Mouse (Mus musculus) left cerebral cortex, adult 11 months (tissue): ENCODE measurements around the gene Cep295.
"Not testable (repeated sequence)": the region's sequence is repeated elsewhere in the genome, so short reads cannot be mapped to it uniquely, and the experiment has no call there.

Experiments
- DNase-seq: peaks from one replicate; pipeline ENCODE4 v3.0.0; 2022; ENCODE audit warnings: low spot score

The Cep295 gene

DNA sequence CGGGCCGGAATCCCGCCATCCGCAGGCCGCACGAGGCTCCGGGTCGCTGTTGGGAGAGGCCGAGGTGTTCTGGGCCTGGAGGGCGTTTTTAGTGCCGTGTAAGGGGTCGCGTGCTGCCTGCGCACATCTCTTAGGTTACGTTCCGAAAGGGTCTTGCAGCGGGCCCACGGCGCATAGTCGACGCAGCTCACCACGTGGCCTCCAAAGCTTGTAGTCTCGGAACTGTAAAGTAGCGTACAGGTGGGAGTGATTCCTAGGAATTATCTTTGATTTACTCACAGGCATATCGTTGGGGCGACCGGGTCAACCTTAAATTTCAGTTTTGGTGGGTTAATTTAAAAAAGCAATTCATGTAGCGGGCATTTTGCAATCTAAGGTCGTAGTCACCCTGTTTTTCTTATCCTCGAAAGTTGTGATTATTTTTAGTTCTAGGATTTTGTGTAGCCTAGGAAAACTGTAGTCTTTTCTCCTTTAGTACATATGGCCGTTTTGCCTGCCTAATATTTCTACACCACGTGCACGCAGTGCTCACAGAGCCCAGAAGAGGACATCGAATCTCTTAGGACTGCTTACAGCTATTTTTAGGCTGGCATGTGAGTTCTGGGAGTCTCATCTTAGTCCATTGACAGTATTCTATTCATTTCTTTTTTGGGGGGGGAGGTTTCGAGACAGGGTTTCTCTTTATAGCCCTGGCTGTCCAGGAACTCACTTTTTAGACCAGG is 51.0 kb downstream of the Cep295 start, which contains the start of gene 4931406C07Rik:
TSS of gene 4931406C07Rik (minus strand) at position 51 of the 722 bp plus-strand sequence.
- DNase-seq, result no peak

DNA sequence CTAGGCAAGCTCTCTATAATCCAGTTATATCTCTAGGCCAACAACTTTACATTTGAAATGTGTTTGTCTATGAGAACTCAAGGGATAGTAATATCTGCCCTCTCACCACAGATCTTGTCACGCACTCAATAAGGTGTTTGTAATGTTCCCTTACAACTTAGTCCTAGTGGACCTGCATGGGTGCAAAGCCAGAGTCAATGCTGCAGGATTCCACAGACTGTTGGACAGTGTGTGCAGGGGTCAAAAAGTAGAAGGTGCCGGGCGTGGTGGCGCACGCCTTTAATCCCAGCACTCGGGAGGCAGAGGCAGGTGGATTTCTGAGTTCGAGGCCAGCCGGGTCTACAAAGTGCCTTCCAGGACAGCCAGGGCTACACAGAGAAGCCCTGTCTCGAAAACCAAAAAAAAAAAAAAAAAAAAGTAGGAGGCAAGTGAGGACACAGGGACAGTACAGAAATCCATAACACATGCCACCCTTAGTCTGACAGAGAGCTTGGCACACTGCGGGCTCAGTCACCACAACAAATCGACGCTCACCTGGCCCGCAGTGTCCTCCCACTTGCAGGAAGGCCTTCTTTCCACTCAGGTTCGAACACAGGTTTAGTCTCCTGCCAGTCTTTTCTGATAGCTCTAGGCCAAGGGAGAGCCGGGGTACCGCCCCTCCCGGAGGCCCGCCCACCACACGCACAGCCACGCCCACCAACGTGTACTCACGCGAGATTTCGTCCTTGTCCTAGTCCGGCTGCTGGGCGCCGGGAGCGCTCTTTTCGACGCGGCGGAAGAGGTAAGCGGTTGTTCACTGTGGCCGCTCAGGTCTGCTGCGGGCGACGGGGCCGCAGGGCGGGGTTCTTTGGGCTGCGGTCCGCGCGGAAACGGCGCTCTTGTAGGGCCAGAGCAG is 51.8 kb downstream of the Cep295 start, which contains the start of gene Taf1d:
TSS of gene Taf1d (plus strand) at position 712 of the 895 bp plus-strand sequence.
- DNase-seq, result peak; percentile 93

DNA sequence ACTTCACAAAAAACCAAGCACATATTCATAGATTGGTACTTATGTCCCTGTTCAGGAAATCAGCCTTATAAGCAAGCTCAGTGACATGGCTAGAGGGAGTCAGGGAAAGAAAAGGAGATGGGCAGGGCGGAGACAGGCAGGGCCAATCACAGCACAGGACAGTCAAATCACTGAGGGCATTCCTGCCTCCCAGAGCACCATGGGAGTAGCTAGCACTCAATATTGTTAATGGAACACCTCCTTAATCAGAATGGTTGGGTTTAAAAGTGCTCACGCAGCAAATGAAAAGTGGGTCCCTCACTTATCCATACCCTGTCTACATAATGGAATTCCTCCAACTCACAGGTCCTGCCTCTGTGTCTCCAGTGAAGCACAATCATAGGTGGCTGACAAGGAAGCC is 54.7 kb downstream of the Cep295 start:
- DNase-seq, result no peak

DNA sequence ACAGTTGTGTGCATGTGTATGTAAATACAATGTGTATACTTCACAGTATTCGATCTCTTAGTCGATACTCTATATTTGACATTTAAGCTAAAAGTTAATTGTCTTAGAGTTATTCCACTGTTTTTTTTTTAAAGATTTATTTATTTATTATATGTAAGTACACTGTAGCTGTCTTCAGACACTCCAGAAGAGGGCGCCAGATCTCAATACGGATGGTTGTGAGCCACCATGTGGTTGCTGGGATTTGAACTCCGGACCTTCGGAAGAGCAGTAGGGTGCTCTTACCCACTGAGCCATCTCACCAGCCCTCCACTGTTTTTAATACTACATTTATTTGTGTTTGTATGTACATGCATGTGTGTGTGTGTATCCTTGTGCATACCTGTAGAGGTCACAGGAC is 55.6 kb downstream of the Cep295 start:
- DNase-seq, result not testable (repeated sequence)

DNA sequence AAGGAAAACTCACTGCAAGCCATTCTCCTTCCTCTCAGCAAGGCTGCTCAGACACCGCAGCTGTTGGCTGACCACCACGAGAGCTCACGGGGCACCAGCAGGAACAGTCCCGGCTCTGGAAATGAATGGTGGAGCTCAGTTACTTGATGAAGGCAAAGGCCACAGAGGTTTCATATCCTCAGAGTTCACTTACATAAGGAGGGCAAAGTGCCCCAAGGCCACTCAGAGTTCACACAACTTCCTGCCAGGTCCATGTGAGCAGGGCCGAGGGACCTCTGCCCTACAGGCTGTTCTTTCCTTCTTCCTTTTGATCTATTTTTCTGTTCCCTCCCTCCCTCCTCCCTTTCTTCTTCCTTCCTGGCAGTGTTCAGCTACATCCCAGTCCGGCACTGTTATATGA is 56.2 kb downstream of the Cep295 start:
- DNase-seq, result no peak

DNA sequence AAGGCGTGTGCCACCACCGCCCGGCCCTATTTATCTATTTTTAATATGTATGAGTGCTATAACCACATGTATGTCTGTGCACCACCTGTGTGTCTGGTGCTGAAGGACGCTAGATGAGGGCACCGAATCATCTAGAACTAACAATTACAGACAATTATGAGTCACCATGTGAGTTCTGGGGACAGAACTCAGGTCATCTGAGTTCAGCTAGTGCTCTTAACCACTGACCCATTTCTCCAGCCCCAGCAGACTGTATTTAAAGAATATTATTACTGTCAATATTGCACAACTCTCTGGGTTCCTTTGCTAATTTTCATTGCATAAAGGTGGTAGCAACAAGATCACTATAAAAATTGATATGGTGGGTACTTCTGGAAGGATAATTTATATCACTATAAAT is 57.5 kb downstream of the Cep295 start:
- no peak for DNase-seq

DNA sequence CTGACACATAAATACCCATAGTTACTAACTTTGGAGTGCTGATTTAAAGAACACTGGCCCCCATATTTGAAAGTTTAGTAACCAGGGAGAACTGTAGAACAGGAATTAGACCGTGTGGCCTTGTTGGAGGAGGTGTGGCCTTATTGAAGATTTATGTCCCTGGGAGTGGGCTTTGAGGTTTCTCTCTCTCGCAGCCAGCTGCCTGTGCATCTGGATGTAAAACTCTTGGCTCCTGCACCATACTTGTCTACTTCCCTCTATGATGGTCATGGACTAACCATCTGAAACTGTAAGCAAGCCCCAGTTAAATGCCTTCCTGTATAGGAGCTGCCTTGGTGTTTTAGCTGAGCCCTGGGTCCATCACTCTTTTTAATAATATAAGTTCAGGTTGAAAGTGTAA is 59.1 kb downstream of the Cep295 start:
- DNase-seq, result no peak

DNA sequence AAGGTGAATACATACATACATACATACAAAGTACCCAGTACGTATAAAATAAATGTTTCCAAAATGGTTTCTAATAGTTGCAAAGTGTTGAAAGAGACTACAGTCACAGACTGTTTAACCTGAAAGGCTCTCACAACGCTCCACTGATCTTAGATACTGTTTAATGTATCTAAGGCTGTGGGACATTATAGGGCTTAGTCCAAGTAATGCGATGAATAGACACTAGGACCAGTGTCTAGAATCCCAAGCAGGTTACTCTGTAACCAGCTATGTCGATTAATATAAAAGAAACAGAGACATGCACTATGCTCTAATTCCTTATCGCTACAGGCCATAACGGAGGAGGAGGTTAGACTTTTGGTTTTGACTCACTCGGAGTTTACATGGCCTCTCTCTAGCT is 60.5 kb downstream of the Cep295 start:
- DNase-seq, result no peak

DNA sequence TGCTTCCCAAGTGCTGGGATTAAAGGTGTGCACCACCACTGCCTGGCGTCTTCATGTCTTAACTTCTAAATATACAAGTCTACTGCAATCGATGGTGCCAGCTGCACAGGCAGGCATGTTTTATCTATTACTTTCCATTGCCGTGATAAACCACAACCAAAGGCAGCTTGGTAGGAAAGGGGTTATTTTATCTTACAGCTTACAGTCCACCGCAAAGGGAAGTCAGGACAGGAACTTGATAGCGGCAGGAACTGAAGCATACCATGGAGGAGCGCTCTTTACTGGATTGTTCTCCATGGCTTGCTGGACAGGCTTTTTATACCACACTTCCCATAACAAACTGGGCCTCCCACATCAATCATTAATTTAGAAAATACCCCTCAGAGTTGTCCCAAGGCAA is 68.3 kb downstream of the Cep295 start:
- DNase-seq, result no peak

DNA sequence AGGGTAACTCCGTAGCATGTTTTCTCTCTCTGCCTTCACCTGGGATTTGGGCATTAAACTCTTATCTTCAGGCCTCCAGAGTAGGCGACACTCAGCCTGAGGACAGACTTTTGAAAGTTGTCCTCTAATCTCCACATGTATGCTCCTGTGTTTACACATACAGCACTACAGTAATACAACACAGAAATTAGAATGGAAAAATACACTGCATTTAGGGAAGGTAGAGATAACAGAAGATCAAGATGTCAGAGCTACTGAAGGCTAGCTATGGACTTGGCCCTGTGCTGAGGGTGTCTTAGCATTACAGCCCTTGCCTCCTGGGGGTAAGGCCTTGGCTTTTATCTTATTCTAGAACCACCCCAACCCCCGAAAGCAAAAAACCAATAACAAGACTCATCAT is 69.2 kb downstream of the Cep295 start:
- DNase-seq, result no peak

DNA sequence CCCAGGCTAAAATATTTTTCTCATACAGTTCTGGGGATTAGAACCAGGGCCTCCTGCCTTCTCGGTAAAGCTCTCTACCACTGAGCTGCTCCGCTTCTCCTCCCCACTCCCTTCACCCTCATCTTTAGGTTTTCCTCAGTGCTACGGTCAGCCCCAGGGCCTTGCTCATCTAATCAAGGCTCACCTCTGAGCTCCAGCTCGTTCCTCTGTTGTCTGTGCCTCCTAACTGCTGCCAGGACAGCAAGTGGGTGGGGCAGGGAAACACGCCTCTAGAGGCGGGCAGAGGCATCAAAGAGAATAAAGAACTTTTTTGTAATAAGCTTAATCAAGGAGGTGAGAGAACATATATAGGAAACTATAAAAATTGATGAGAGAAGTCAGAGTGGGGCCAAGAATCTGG is 69.7 kb downstream of the Cep295 start:
- DNase-seq, result no peak

DNA sequence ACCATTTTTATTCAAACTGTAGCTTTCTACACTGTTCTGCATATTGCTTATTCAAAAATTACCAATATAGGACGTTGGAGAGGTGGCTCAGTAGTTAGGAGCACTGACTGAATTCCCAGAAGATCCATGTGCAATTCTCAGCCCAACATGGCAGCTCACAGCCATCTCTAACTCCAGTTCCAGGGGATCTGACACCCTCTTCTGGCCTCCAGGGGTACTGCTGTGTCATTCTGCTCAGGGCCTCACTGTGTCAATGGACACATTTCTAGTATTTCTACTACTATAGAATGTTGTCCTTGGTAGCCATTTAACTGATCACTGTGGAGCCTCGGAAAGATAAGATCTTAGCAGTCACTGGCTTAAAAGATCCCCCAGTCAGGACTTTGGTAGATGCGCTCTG is 72.1 kb downstream of the Cep295 start:
- DNase-seq, result no peak

DNA sequence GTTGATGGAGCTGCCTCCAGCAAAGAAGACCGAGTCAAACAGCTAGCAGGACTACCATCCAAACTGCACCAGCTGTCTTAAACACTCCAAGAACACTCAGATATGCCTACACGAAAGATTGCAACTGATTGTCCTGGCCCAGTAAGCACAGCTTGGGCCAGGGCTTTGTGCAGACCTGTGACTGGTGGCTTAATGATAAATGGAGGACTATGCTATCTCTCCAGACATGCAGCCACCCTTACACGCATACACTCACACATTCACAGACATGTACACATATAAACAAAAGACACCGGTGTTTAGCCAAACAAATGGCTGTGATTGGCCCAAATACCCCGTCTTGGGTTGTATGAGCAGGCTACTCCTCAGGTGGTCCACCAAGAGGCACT is 77.1 kb downstream of the Cep295 start:
- no peak for DNase-seq

DNA sequence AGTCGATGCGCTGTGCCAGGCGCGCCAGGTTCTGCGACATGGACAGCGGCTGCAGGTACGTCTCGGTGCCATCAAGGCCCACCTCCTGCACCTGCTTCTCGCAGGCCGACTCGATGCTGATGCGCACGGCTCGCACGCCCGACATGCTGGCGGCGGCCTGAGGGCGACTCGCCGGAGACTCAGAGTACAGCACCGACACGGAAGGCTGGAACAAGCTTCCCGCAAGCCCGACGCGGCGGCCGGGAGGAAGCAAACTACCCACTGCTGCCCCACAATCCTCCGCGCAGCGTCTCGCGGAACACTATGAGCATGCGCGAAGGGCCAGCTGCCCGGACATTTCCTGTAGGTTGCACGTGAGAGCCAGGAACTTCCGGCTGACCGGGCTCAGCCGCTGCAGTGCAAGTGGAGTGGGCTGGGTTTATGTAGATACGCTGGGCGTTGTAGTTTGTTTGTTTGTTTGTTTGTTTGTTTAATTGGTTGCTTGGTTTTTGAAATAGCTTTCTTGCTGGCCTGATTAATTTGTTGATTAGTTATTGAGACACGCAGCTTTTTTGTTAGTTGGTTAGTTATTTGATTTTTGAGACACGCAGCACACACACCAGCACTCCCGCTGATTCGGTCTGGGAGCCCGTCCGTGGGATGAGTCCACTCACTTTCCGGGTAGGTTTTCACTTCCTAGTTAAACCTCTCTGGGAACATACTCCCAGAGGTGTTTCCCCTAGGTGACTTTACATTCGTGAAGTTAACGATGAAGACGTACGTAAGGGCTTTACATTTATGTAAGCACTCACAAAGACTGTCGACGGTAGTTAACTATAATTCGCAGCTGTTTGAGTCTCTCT is 77.7 kb downstream of the Cep295 start, which contains the start of gene Med17:
TSS of gene Med17 (minus strand) at position 283 of the 842 bp plus-strand sequence.
- DNase-seq, result peak; percentile 88

DNA sequence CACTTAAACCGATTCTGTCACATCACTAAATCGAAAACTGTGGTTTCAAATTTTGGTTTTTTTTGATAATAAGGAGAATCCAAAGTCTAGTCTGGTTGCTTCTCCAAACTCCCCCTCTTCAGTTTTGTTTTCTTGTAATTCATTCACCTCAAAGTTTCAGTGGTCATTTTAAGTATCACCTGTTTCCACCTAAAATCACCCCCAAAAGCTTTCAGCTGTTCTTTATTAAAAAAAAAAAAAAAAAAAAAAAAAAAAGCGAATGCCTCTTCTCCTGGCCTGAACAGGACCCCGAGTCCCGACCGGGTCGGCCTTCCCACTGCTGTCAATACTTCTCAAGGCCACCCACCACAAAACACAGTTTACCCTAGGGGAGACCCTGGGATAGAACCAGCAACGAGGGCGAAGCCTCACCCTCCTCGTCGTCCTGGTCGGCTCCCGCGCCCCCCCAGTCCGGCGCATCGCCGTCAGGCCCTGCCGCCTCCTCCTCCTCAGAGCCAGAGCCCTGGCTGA is 78.4 kb downstream of the Cep295 start:
- no peak for DNase-seq

DNA sequence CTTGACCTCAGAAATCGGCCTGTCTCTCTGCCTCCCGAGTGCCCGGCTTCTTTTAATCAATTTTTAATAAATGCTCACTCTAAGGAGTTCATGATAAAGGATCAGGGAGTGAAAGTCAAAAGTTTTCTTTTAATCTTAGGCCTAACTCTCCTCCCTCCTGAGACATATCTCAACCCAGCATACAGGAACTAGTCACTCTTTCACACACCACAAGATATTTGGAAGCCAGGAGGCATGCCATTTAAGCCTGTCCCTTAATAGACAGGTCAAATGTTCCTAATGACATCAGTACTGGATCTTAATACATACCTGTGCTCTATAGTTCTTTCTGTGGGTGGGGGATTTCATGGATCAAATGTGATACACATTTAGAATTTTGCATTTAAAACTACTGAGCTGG is 79.2 kb downstream of the Cep295 start:
- no peak for DNase-seq

DNA sequence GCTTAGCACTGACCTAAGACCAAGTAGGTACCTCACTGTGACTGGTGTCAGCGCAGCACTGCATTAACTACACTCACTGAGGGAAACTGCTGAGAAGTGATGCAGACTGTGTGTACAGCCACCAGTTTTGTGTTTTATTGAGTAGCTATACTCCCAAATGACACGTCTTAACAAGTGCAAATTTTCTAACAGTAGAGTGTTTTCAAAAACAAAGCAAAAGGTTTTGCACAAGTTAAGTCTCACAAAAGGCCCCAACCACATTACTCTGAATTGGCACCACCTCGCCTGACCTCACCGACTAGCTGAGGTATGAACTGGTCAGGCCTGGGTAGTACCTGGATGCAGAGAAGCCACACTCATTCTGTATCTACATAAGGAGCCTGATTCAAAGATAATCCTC is 80.7 kb downstream of the Cep295 start:
- DNase-seq, result no peak

DNA sequence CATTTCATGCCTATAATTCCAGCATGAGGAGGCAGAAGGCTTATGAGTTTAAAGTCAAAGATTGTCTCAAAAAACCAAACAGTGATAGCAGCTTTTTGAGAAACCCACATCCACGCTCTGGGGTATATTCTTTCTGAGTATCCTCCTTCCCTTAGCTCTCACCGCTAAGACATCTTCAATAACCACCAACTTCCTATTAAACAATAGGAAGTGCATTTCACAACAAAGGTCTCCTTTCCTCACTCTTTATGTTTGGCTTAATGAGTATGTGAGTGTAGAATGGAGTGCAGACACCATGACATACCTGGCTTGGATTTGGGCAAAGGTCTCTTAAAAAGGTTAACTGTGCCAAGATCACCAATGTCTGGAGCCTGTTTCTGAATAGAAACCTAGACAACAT is 83.6 kb downstream of the Cep295 start:
- no peak for DNase-seq
